Mouse (Mus musculus) spleen, adult 2 months (tissue): ENCODE measurements at regions not wholly inside any gene's neighbourhood (a gene's known extent, or its start where the extent isn't known, plus 50 kb on each side); places are given as distances from the start of the nearest gene placed in this dataset.

ENCODE experiments used
- DNase-seq, 2 experiments: peaks; one replicate each; pipeline versions ENCODE4 v3.0.0 to v3.0.0-alpha.2; 2012 to 2021; ENCODE audit warnings: low spot score in 2 of 2, low read depth in 1 of 2
- H3K27ac ChIP-seq: fragments of 200-500 bp; 2 replicates; pipeline ENCODE4 v1.5.1; 2012; ENCODE audit warnings: low read length, inconsistent platforms; ENCODE audit not compliant: insufficient read depth
- H3K27me3 ChIP-seq: fragments of 200-500 bp; 2 replicates; pipeline ENCODE4 v1.6.1; 2012; ENCODE audit warnings: mild to moderate bottlenecking, moderate library complexity, low read length, inconsistent platforms; ENCODE audit not compliant: control insufficient read depth, insufficient read depth
- H3K36me3 ChIP-seq: fragments of 200-500 bp; 2 replicates; pipeline ENCODE4 v1.6.1; 2012; ENCODE audit warnings: mild to moderate bottlenecking, low read length, inconsistent platforms; ENCODE audit not compliant: control insufficient read depth, insufficient read depth
- H3K4me1 ChIP-seq: fragments of 200-500 bp; 2 replicates; pipeline ENCODE4 v1.6.1; 2011; ENCODE audit warnings: inconsistent platforms; ENCODE audit not compliant: control insufficient read depth, insufficient read depth, insufficient read length
- H3K4me3 ChIP-seq: fragments of 200-500 bp; 2 replicates; pipeline ENCODE4 v1.5.1; 2011; ENCODE audit warnings: mild to moderate bottlenecking, inconsistent platforms; ENCODE audit not compliant: insufficient read depth, insufficient read length; ENCODE audit errors: extremely low read depth
- CTCF ChIP-seq: fragments of 200-500 bp; IDR thresholded peaks from 2 replicates; pipeline ENCODE4 v1.5.1; 2011; ENCODE audit warnings: mild to moderate bottlenecking, inconsistent platforms; ENCODE audit not compliant: insufficient read depth, insufficient read length, insufficient replicate concordance; ENCODE audit errors: extremely low read depth
- POLR2A ChIP-seq: fragments of 200-500 bp; IDR thresholded peaks from 2 replicates; pipeline ENCODE4 v1.6.1; 2011; ENCODE audit warnings: low read depth, low read length, inconsistent platforms
- WGBS: fragments of 180-500 bp; shearing (Covaris S2); methylation state at CpG from one replicate; pipeline ENCODE4 v1.1.7; 2018; 5-methylcytosine and 5-hydroxymethylcytosine counted together

GRCm38 (mm10) chr8:126755669-126756068 is 161.9 kb upstream of the Irf2bp2 start:
- H3K4me1 ChIP-seq = peaks cover 19% of the 10 kb centered on the region; the same call in 1 of the 2 replicates
- H3K4me3 ChIP-seq = no peak overlapping the region
- H3K27me3 ChIP-seq = no peaks in the 10 kb centered on the region
- WGBS = 15% methylated on average over 5 of the region's 5 CpGs
- TF ChIP-seq CTCF (no peak), POLR2A (no peak)
- peak; percentile 54 to 55 for DNase-seq
- H3K27ac ChIP-seq = peak overlapping the region; percentile 55
- no peaks in the 10 kb centered on the region for H3K36me3 ChIP-seq

- no peak for DNase-seq
- 85% methylated on average over 8 of the region's 8 CpGs for WGBS
- Histone ChIP-seq H3K4me1 (peaks cover 19% of the 10 kb centered on the region; the same call in 1 of the 2 replicates), H3K36me3 (no peaks in the 10 kb centered on the region), H3K27ac (no peak overlapping the region), H3K4me3 (no peak overlapping the region), H3K27me3 (no peaks in the 10 kb centered on the region)
- TF ChIP-seq POLR2A (no peak), CTCF (no peak)
These were observed 160.6 kb upstream of the Irf2bp2 start for GRCm38 (mm10) chr8:126754361-126754809.

GRCm38 (mm10) chr8:126753059-126753855 is 159.5 kb upstream of the Irf2bp2 start:
- WGBS = 82% methylated on average over 4 of the region's 4 CpGs
- no peak overlapping the region for H3K27ac ChIP-seq
- H3K4me1 ChIP-seq = peaks cover 17% of the 10 kb centered on the region; the same call in 1 of the 2 replicates
- TF ChIP-seq POLR2A (no peak), CTCF (no peak)
- DNase-seq = no peak
- H3K27me3 ChIP-seq = no peaks in the 10 kb centered on the region
- H3K36me3 ChIP-seq = no peaks in the 10 kb centered on the region
- H3K4me3 ChIP-seq = no peak overlapping the region

- TF ChIP-seq POLR2A = no peak
- no peak for TF ChIP-seq CTCF
- Histone ChIP-seq H3K4me1 (peaks cover 15% of the 10 kb centered on the region; the same call in 1 of the 2 replicates), H3K27me3 (no peaks in the 10 kb centered on the region), H3K4me3 (no peak overlapping the region), H3K27ac (no peak overlapping the region), H3K36me3 (no peaks in the 10 kb centered on the region)
- DNase-seq = no peak
- WGBS = 87% methylated on average over 6 of the region's 6 CpGs
These were observed 157.8 kb upstream of the Irf2bp2 start for GRCm38 (mm10) chr8:126751416-126752140.

GRCm38 (mm10) chr8:126745992-126746775 is 152.4 kb upstream of the Irf2bp2 start:
- H3K36me3 ChIP-seq = no peaks in the 10 kb centered on the region
- H3K27ac ChIP-seq = no peak overlapping the region
- no peak for DNase-seq
- H3K27me3 ChIP-seq = no peaks in the 10 kb centered on the region
- no peak for TF ChIP-seq POLR2A
- TF ChIP-seq CTCF = no peak
- WGBS = 89% methylated on average over 18 of the region's 18 CpGs
- H3K4me1 ChIP-seq = peaks cover 4% of the 10 kb centered on the region; the same call in 1 of the 2 replicates
- no peak overlapping the region for H3K4me3 ChIP-seq

- H3K27me3 ChIP-seq = no peaks in the 10 kb centered on the region
- WGBS = 89% methylated on average over 10 of the region's 10 CpGs
- H3K4me3 ChIP-seq = no peak overlapping the region
- no peaks in the 10 kb centered on the region for H3K36me3 ChIP-seq
- peaks cover 4% of the 10 kb centered on the region; the same call in 1 of the 2 replicates for H3K4me1 ChIP-seq
- no peak overlapping the region for H3K27ac ChIP-seq
- no peak for DNase-seq
- no peak for TF ChIP-seq POLR2A
- no peak for TF ChIP-seq CTCF
These were observed 151.1 kb upstream of the Irf2bp2 start for GRCm38 (mm10) chr8:126744747-126745382.
